19 mouse cellular contexts compared by ENCODE assay signal in genomic region chr8:123108010-123108409, GRCm38 (mm10). TPM values are rescaled to one million over a fixed set of nuclear protein-coding genes. Genes with fewer than 3 reads are reported as not detected.
DNase-seq lines count a peak whose midpoint lies in the region; ATAC-seq and TF ChIP-seq lines count a peak whose summit lies in the region.
"Had no signal": no experiment of that assay in that cellular context is flagged by ENCODE, and none has a peak within 500 bp of the region (broad histone marks: within the 10 kb centered on the region; RNA-seq: fewer than 3 reads in every experiment).

No protein-coding gene starts in this region.

- DNase-seq in heart, postnatal 0 days (ENCODE audit: low spot score), result no peak
- DNase-seq in heart, postnatal 36 days, result no peak
- no peak for DNase-seq in liver, postnatal 0 days
- DNase-seq in liver, embryonic 11.5 days (ENCODE audit: low spot score), result no peak
- DNase-seq in CH12.LX (ENCODE audit: extremely low read depth), result no peak
- peak; percentile 43 for DNase-seq in induced T-regulatory cell, adult 2 months (ENCODE audit: low read depth)
- DNase-seq in ovary, postnatal 36 days (ENCODE audit: low spot score), result no peak
- DNase-seq: cerebellum, postnatal 10 days; embryo, embryonic 11 days; gastrocnemius, postnatal 25 days; heart, postnatal 14 days; lung, adult 2 months; thymus, postnatal 14 days had no signal

- peaks cover 10% of the 10 kb centered on the region for H3K4me1 ChIP-seq in heart, postnatal 0 days (ENCODE audit: control insufficient read depth, insufficient read depth)
- H3K4me1 ChIP-seq in liver, postnatal 0 days (ENCODE audit: insufficient read depth), result peaks cover 8% of the 10 kb centered on the region
- peaks cover 11% of the 10 kb centered on the region for H3K4me1 ChIP-seq in liver, embryonic 11.5 days (replicated peaks; ENCODE audit: control insufficient read depth, insufficient read depth, low read length)
- H3K4me1 ChIP-seq in CH12.LX (ENCODE audit: control insufficient read depth in 1 of 2, insufficient read depth in 2 of 2), result peaks cover 3 to 14% of the 10 kb centered on the region in 2 experiments

- no peak for TF ChIP-seq POLR2A in CH12.LX (IDR thresholded peaks at IDR 0.05; ENCODE audit: low read depth, low read length)

- H3K36me3 ChIP-seq in heart, postnatal 0 days (replicated peaks; ENCODE audit: control insufficient read depth, insufficient read depth, low read length), result peaks cover 25% of the 10 kb centered on the region
- H3K36me3 ChIP-seq in liver, postnatal 0 days (replicated peaks; ENCODE audit: insufficient read depth, low read length), result peaks cover 23% of the 10 kb centered on the region
- peaks cover 23% of the 10 kb centered on the region for H3K36me3 ChIP-seq in liver, embryonic 11.5 days (ENCODE audit: control insufficient read depth, insufficient read depth, low read length)
- peaks cover 25 to 29% of the 10 kb centered on the region in 2 experiments for H3K36me3 ChIP-seq in CH12.LX (replicated peaks in 1 of 2; ENCODE audit: control insufficient read depth in 1 of 2, insufficient read depth in 1 of 2, low read length in 1 of 2)

- no peak overlapping the region for H3K27ac ChIP-seq in heart, postnatal 0 days (ENCODE audit: low read depth)
- H3K27ac ChIP-seq in liver, postnatal 0 days (ENCODE audit: low read depth), result no peak overlapping the region
- H3K27ac ChIP-seq in liver, embryonic 11.5 days (ENCODE audit: low read depth, low read length), result no peak overlapping the region
- no peak overlapping the region for H3K27ac ChIP-seq in CH12.LX (ENCODE audit: insufficient read depth, low read depth)
- H3K27ac ChIP-seq: embryonic facial prominence, embryonic 15.5 days; forebrain, embryonic 10.5 days; kidney, embryonic 15.5 days; midbrain, embryonic 15.5 days; neural tube, embryonic 12.5 days had no signal

- TF ChIP-seq RAD21 in CH12.LX (IDR thresholded peaks at IDR 0.05; ENCODE audit: low read depth, low read length), result no peak

- dilution Hi-C loops in CH12.LX (cut with MboI; ENCODE audit: extremely low pct_ligation_motif_present, extremely low pct_unique_long_range_greater_than_20kb, low sequenced_read_pairs), result no loop called here

- peak; percentile 19 for TF ChIP-seq CTCF in heart, postnatal 0 days (IDR thresholded peaks at IDR 0.05; ENCODE audit: low read depth)
- TF ChIP-seq CTCF in liver, postnatal 0 days (IDR thresholded peaks at IDR 0.05; ENCODE audit: low read depth), result peak; percentile 36
- TF ChIP-seq CTCF in CH12.LX (conservative IDR thresholded peaks at IDR 0.05 in 1 of 2, IDR thresholded peaks at IDR 0.05 in 1 of 2; ENCODE audit: low read depth in 2 of 2, low read length in 2 of 2), result peak in 1 of 2 experiments; percentile 36; a peak in 2 of 4 replicates

- WGBS in heart, postnatal 0 days, result 68% methylated on average over 1 of the region's 1 CpGs
- WGBS in liver, postnatal 0 days (ENCODE audit: insufficient replicate concordance), result 45% methylated on average over 1 of the region's 1 CpGs
- WGBS in liver, embryonic 11.5 days, result 55% methylated on average over 1 of the region's 1 CpGs

- H3K9me3 ChIP-seq in heart, postnatal 0 days (replicated peaks; ENCODE audit: control insufficient read depth, low read length), result no peaks in the 10 kb centered on the region
- H3K9me3 ChIP-seq in liver, postnatal 0 days (ENCODE audit: low read length), result no peaks in the 10 kb centered on the region
- no peaks in the 10 kb centered on the region for H3K9me3 ChIP-seq in liver, embryonic 11.5 days (ENCODE audit: control insufficient read depth, low read length)
- no peaks in the 10 kb centered on the region for H3K9me3 ChIP-seq in CH12.LX (replicated peaks; ENCODE audit: low read length)
- H3K9me3 ChIP-seq: embryonic facial prominence, embryonic 15.5 days; forebrain, embryonic 10.5 days; kidney, embryonic 15.5 days; midbrain, embryonic 15.5 days; neural tube, embryonic 12.5 days had no signal

- H3K4me2 ChIP-seq in heart, postnatal 0 days (ENCODE audit: low read depth, low read length), result no peak overlapping the region
- no peak overlapping the region for H3K4me2 ChIP-seq in liver, postnatal 0 days (ENCODE audit: low read depth, low read length)
- no peak overlapping the region for H3K4me2 ChIP-seq in liver, embryonic 11.5 days
- H3K4me2 ChIP-seq in CH12.LX (ENCODE audit: insufficient read depth, low read depth, poor library complexity, severe bottlenecking), result no peak overlapping the region
- H3K4me2 ChIP-seq: embryonic facial prominence, embryonic 15.5 days; kidney, embryonic 15.5 days; midbrain, embryonic 15.5 days; neural tube, embryonic 12.5 days had no signal

- H3K79me2 ChIP-seq in CH12.LX (replicated peaks; ENCODE audit: control insufficient read depth, extremely low read depth, insufficient read depth, poor library complexity, severe bottlenecking), result peaks cover 15% of the 10 kb centered on the region

- ATAC-seq in heart, postnatal 0 days (ENCODE audit: insufficient read depth, low read depth), result no peak
- ATAC-seq in liver, postnatal 0 days, result no peak
- ATAC-seq in liver, embryonic 11.5 days (replicated peaks; ENCODE audit: low FRiP score), result no peak
- ATAC-seq: hindbrain, embryonic 16.5 days; midbrain, embryonic 15.5 days had no signal

- in situ Hi-C loops in CH12.LX (cut with MboI; ENCODE audit: low pct_ligation_motif_present, low pct_unique_long_range_greater_than_20kb, low sequenced_read_pairs), result loop anchor here (10.0 kb wide), 1 partner anchor 203 kb away; no protein-coding TSS in a partner anchor

- no peak overlapping the region for H3K9ac ChIP-seq in heart, postnatal 0 days (replicated peaks; ENCODE audit: low read depth, low read length)
- no peak overlapping the region for H3K9ac ChIP-seq in liver, postnatal 0 days (replicated peaks)
- no peak overlapping the region for H3K9ac ChIP-seq in liver, embryonic 11.5 days (ENCODE audit: low read depth, low read length)
- H3K9ac ChIP-seq in CH12.LX (ENCODE audit: insufficient read depth, low read depth), result no peak overlapping the region
- H3K9ac ChIP-seq: embryonic facial prominence, embryonic 15.5 days; kidney, embryonic 15.5 days; midbrain, embryonic 15.5 days; neural tube, embryonic 12.5 days had no signal

- H3K4me3 ChIP-seq in heart, postnatal 0 days (ENCODE audit: low read depth, low read length), result no peak overlapping the region
- H3K4me3 ChIP-seq in liver, postnatal 0 days (ENCODE audit: low read depth, low read length), result no peak overlapping the region
- H3K4me3 ChIP-seq in liver, embryonic 11.5 days (ENCODE audit: low read depth, low read length), result no peak overlapping the region
- no peak overlapping the region for H3K4me3 ChIP-seq in CH12.LX (replicated peaks in 1 of 3; ENCODE audit: low read depth in 2 of 3, low read length in 2 of 3, poor library complexity in 1 of 3)
- H3K4me3 ChIP-seq: embryonic facial prominence, embryonic 15.5 days; forebrain, embryonic 10.5 days; kidney, embryonic 15.5 days; midbrain, embryonic 15.5 days; neural tube, embryonic 12.5 days had no signal

- intact Hi-C loops in heart, postnatal 36 days (cut with DNase I), result no loop called here

- TF ChIP-seq EP300 in heart, postnatal 0 days (IDR thresholded peaks at IDR 0.05; ENCODE audit: low read depth), result no peak
- TF ChIP-seq EP300 in liver, postnatal 0 days (IDR thresholded peaks at IDR 0.05; ENCODE audit: low read depth), result no peak
- no peak for TF ChIP-seq EP300 in CH12.LX (IDR thresholded peaks at IDR 0.05; ENCODE audit: low read length)

- H3K27me3 ChIP-seq in heart, postnatal 0 days (ENCODE audit: control insufficient read depth, insufficient read depth, low read length), result no peaks in the 10 kb centered on the region
- H3K27me3 ChIP-seq in liver, postnatal 0 days (ENCODE audit: insufficient read depth, low read length), result no peaks in the 10 kb centered on the region
- H3K27me3 ChIP-seq in liver, embryonic 11.5 days (replicated peaks; ENCODE audit: control insufficient read depth, insufficient read depth, low read length), result no peaks in the 10 kb centered on the region
- H3K27me3 ChIP-seq in CH12.LX (replicated peaks), result peaks cover 11% of the 10 kb centered on the region
- H3K27me3 ChIP-seq: embryonic facial prominence, embryonic 15.5 days; midbrain, embryonic 15.5 days; neural tube, embryonic 12.5 days had no signal

RNA-seq across cellular contexts. Expression of gene Rpl13, which starts 5.9 kb away (rescaled TPM):
- 2,455 and 2,720 TPM in 2 replicates for total RNA-seq in heart, postnatal 0 days (2014; rRNA removed; ENCODE audit: low replicate concordance)
- polyA plus RNA-seq in heart, postnatal 0 days (2015; fragmentation: Nextera tagmentation; extraction: Ambion mirVana), result 813 and 854 TPM in 2 replicates
- total RNA-seq in heart, postnatal 36 days (2021), result 100 to 1,000 TPM; 409 to 436 TPM
- 811 and 871 TPM in 2 replicates for polyA plus RNA-seq in liver, postnatal 0 days (2015; fragmentation: Nextera tagmentation; extraction: Ambion mirVana)
- 1,965 and 2,035 TPM in 2 replicates for polyA plus RNA-seq in liver, embryonic 11.5 days (2014; fragmentation: Nextera tagmentation; extraction: Ambion mirVana)
- 3,361 and 3,721 TPM in 2 replicates for total RNA-seq in CH12.LX (2012; rRNA removed)
- 2,646 and 2,709 TPM in 2 replicates for total RNA-seq in CH12.LX (2014; rRNA removed)
- polyA plus RNA-seq in CH12.LX (2012; ENCODE audit: insufficient read length, low read depth), result 973 and 1,610 TPM in 2 replicates

RNA-seq across cellular contexts. Expression of gene Cpne7, which starts 9.2 kb away (rescaled TPM):
- 0.42 and 9.0 TPM in 2 replicates for total RNA-seq in heart, postnatal 0 days (2014; rRNA removed; ENCODE audit: low replicate concordance)
- 0.15 and 0.16 TPM in 2 replicates for polyA plus RNA-seq in heart, postnatal 0 days (2015; fragmentation: Nextera tagmentation; extraction: Ambion mirVana)
- total RNA-seq in heart, postnatal 36 days (2021), result under 1 TPM; 0.35 to 0.44 TPM
- 0.06 TPM in 2 replicates for polyA plus RNA-seq in liver, postnatal 0 days (2015; fragmentation: Nextera tagmentation; extraction: Ambion mirVana)
- 5.2 and 5.9 TPM in 2 replicates for polyA plus RNA-seq in liver, embryonic 11.5 days (2014; fragmentation: Nextera tagmentation; extraction: Ambion mirVana)
- total RNA-seq in CH12.LX (2012; rRNA removed) (0.08 TPM in 1 of 2 replicates, not detected in the other), CH12.LX (2014; rRNA removed) (not detected in 2 replicates)
- not detected in 2 replicates for polyA plus RNA-seq in CH12.LX (2012; ENCODE audit: insufficient read length, low read depth)

RNA-seq across cellular contexts. Expression of gene Spg7, which starts 45.3 kb away (rescaled TPM):
- total RNA-seq in heart, postnatal 0 days (2014; rRNA removed; ENCODE audit: low replicate concordance), result 72.8 and 83.1 TPM in 2 replicates
- polyA plus RNA-seq in heart, postnatal 0 days (2015; fragmentation: Nextera tagmentation; extraction: Ambion mirVana), result 63.3 and 65.1 TPM in 2 replicates
- 10 to 100 TPM; 79.7 to 87.7 TPM for total RNA-seq in heart, postnatal 36 days (2021)
- 16.9 and 18.3 TPM in 2 replicates for polyA plus RNA-seq in liver, postnatal 0 days (2015; fragmentation: Nextera tagmentation; extraction: Ambion mirVana)
- polyA plus RNA-seq in liver, embryonic 11.5 days (2014; fragmentation: Nextera tagmentation; extraction: Ambion mirVana), result 41.3 and 46.0 TPM in 2 replicates
- total RNA-seq in CH12.LX (2012; rRNA removed) (32.8 and 35.2 TPM in 2 replicates), CH12.LX (2014; rRNA removed) (20.8 and 21.2 TPM in 2 replicates)
- polyA plus RNA-seq in CH12.LX (2012; ENCODE audit: insufficient read length, low read depth), result 26.1 and 35.8 TPM in 2 replicates

RNA-seq across cellular contexts. Expression of gene Sult5a1, which starts 50.1 kb away (rescaled TPM):
- 1.4 and 3.4 TPM in 2 replicates for total RNA-seq in heart, postnatal 0 days (2014; rRNA removed; ENCODE audit: low replicate concordance)
- polyA plus RNA-seq in heart, postnatal 0 days (2015; fragmentation: Nextera tagmentation; extraction: Ambion mirVana), result 1.6 and 2.0 TPM in 2 replicates
- total RNA-seq in heart, postnatal 36 days (2021), result under 1 TPM; 0.58 to 0.79 TPM
- polyA plus RNA-seq in liver, postnatal 0 days (2015; fragmentation: Nextera tagmentation; extraction: Ambion mirVana), result 2.4 and 4.0 TPM in 2 replicates
- 4.6 and 5.6 TPM in 2 replicates for polyA plus RNA-seq in liver, embryonic 11.5 days (2014; fragmentation: Nextera tagmentation; extraction: Ambion mirVana)
- total RNA-seq in CH12.LX (2012; rRNA removed), result 0.25 and 0.68 TPM in 2 replicates
- not detected in 2 replicates for total RNA-seq in CH12.LX (2014; rRNA removed)
- polyA plus RNA-seq in CH12.LX (2012; ENCODE audit: insufficient read length, low read depth), result not detected in 2 replicates
